Mouse (Mus musculus): Measurements from ENCODE around the gene Ddah1. TPM values are rescaled to one million over a fixed set of nuclear protein-coding genes. Genes with fewer than 3 reads are reported as not detected.

The Ddah1 gene
- polyA plus RNA-seq, 1 experiment from 2014 or later: 91.2 TPM

DNA sequence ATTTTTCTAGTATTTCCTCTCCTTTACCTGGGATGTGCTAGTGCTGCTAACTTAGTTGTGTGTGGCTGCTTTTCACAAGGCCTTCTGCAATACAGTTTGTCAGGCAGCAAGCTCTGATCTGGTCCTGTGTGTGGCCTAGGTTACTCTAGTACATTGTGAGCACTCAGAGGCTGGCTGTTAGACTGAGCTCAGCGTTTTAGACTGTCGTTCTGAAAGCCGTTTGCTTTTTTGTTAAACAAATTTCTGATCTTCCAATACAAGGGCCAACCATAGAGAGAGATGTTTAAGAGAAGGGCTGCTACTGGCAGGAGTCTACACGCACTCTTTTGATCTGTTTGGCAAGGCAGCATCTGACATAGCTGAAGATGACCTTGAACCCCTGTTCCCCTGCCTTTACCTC lies 181.5 kb downstream of the Ddah1 start:
- peak overlapping the region; percentile 80; the same call in 1 of the 2 replicates for H3K4me2 ChIP-seq (ENCODE audit: low read length)
- 88% methylated on average over 4 of the region's 4 CpGs for WGBS
- H3K9me3 ChIP-seq (ENCODE audit: control insufficient read depth, low read length): no peaks in the 10 kb centered on the region
- peaks cover 21% of the 10 kb centered on the region for H3K4me1 ChIP-seq (ENCODE audit: control insufficient read depth, insufficient read depth, low read length)
- H3K4me3 ChIP-seq (replicated peaks; ENCODE audit: low read depth, low read length): no peak overlapping the region
- H3K27me3 ChIP-seq (ENCODE audit: control insufficient read depth, insufficient read depth, low read length): no peaks in the 10 kb centered on the region
- no peak overlapping the region for H3K9ac ChIP-seq (replicated peaks; ENCODE audit: low read length)
- DNase-seq (no peak), ATAC-seq (ENCODE audit: low FRiP score, low TSS enrichment) (no peak)
- H3K27ac ChIP-seq (replicated peaks; ENCODE audit: low read depth, low read length): no peak overlapping the region
- H3K36me3 ChIP-seq (ENCODE audit: control insufficient read depth, insufficient read depth, low read length): peaks cover 44% of the 10 kb centered on the region

DNA sequence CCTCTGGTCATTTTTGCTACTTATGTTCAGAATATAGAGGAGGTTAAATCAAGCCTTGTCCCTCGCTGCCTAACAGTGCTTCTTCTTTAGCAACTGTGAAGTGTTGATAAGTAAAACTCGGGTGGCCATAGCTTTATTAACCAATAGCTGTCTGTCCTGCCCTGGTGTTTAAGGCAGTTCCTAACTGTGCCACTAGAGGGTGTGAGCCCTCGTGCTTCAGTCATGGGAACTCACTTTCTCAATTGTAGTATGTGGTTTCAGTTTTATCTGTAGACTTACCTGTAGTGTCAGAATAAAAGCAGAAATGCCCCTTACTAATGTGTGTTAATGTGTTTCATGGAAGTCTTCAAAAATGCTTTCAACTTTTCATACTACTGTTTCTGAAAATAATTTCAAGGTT lies 183.5 kb downstream of the Ddah1 start:
- Histone ChIP-seq H3K9me3 (ENCODE audit: control insufficient read depth, low read length) (no peaks in the 10 kb centered on the region), H3K27me3 (ENCODE audit: control insufficient read depth, insufficient read depth, low read length) (no peaks in the 10 kb centered on the region), H3K9ac (replicated peaks; ENCODE audit: low read length) (no peak overlapping the region), H3K4me3 (replicated peaks; ENCODE audit: low read depth, low read length) (no peak overlapping the region), H3K36me3 (ENCODE audit: control insufficient read depth, insufficient read depth, low read length) (peaks cover 49% of the 10 kb centered on the region), H3K4me2 (ENCODE audit: low read length) (no peak overlapping the region), H3K4me1 (ENCODE audit: control insufficient read depth, insufficient read depth, low read length) (peaks cover 21% of the 10 kb centered on the region), H3K27ac (replicated peaks; ENCODE audit: low read depth, low read length) (no peak overlapping the region)
- WGBS: 17% methylated on average over 3 of the region's 3 CpGs
- DNase-seq (peak; percentile 86), ATAC-seq (ENCODE audit: low FRiP score, low TSS enrichment) (no peak)

Other genes starting within 250 kb of the Ddah1 start
- gene Znhit6, start 182.5 kb upstream of the Ddah1 start, polyA plus RNA-seq (2014; fragmentation: Nextera tagmentation; extraction: Ambion mirVana): 27.5 and 32.9 TPM in 2 replicates
- gene Ccn1, start 108.7 kb upstream of the Ddah1 start, polyA plus RNA-seq (2014; fragmentation: Nextera tagmentation; extraction: Ambion mirVana): 3.9 and 5.6 TPM in 2 replicates
- 34.3 and 42.3 TPM in 2 replicates for gene Bcl10, start 164.1 kb downstream of the Ddah1 start, polyA plus RNA-seq (2014; fragmentation: Nextera tagmentation; extraction: Ambion mirVana)
- 76.6 and 85.3 TPM in 2 replicates for gene 2410004B18Rik, start 179.3 kb downstream of the Ddah1 start, polyA plus RNA-seq (2014; fragmentation: Nextera tagmentation; extraction: Ambion mirVana)
- gene Syde2, start 229.2 kb downstream of the Ddah1 start, polyA plus RNA-seq (2014; fragmentation: Nextera tagmentation; extraction: Ambion mirVana): 0.50 and 0.62 TPM in 2 replicates